Mouse (Mus musculus): Measurements from ENCODE around the gene Irf7. TPM values are rescaled to one million over a fixed set of nuclear protein-coding genes. Genes with fewer than 3 reads are reported as not detected.
A peak's percentile ranks its signal among the peaks of the same experiment; 100 is the strongest.
"Not testable (repeated sequence)": the region's sequence is repeated elsewhere in the genome, so short reads cannot be mapped to it uniquely, and the experiment has no call there.

Irf7 gene
- polyA plus RNA-seq, 1 experiment from 2014 or later, result 2.8 TPM

GRCm38 (mm10) chr7:141256159-141256558, 10.1 kb downstream of the Irf7 start:
- H3K9ac ChIP-seq (ENCODE audit: low read length), result no peak overlapping the region

GRCm38 (mm10) chr7:141250486-141250885, 15.8 kb downstream of the Irf7 start:
- not testable (repeated sequence) for H3K4me3 ChIP-seq (ENCODE audit: control insufficient read depth in 1 of 2, insufficient read depth in 1 of 2, low read depth in 1 of 2, low read length in 2 of 2); H3K9me3 ChIP-seq (ENCODE audit: control insufficient read depth, low read length); H3K4me2 ChIP-seq (ENCODE audit: low read length); H3K27ac ChIP-seq (replicated peaks in 1 of 2; ENCODE audit: control insufficient read depth in 1 of 2, insufficient read depth in 1 of 2, low read depth in 2 of 2, low read length in 2 of 2); H3K4me1 ChIP-seq (ENCODE audit: control insufficient read depth in 2 of 2, insufficient read depth in 2 of 2, low read length in 2 of 2); H3K27me3 ChIP-seq (ENCODE audit: control insufficient read depth, insufficient read depth, low read length); ATAC-seq (ENCODE audit: insufficient number of reproducible peaks, insufficient read depth, low FRiP score, low read depth); H3K9ac ChIP-seq (ENCODE audit: low read length)
- 91% methylated on average over 4 of the region's 4 CpGs for WGBS
- peaks cover 98% of the 10 kb centered on the region for H3K36me3 ChIP-seq (ENCODE audit: control insufficient read depth, insufficient read depth, low read length)

More at GRCm38 (mm10) chr7:141256159-141256558, 10.1 kb downstream of the Irf7 start:
- Histone ChIP-seq H3K4me1 (ENCODE audit: control insufficient read depth in 2 of 2, insufficient read depth in 2 of 2, low read length in 2 of 2) (no peaks in the 10 kb centered on the region), H3K27me3 (ENCODE audit: control insufficient read depth, insufficient read depth, low read length) (no peaks in the 10 kb centered on the region), H3K9me3 (ENCODE audit: control insufficient read depth, low read length) (no peaks in the 10 kb centered on the region), H3K27ac (replicated peaks in 1 of 2; ENCODE audit: control insufficient read depth in 1 of 2, insufficient read depth in 1 of 2, low read depth in 2 of 2, low read length in 2 of 2) (no peak overlapping the region), H3K36me3 (ENCODE audit: control insufficient read depth, insufficient read depth, low read length) (peaks cover 98% of the 10 kb centered on the region), H3K4me2 (ENCODE audit: low read length) (no peak overlapping the region), H3K4me3 (ENCODE audit: control insufficient read depth in 1 of 2, insufficient read depth in 1 of 2, low read depth in 1 of 2, low read length in 2 of 2) (no peak overlapping the region)
- no peak for ATAC-seq (ENCODE audit: insufficient number of reproducible peaks, insufficient read depth, low FRiP score, low read depth)
- WGBS, result 84% methylated on average over 10 of the region's 10 CpGs

GRCm38 (mm10) chr7:141231551-141231950, 34.7 kb downstream of the Irf7 start:
- 97% methylated on average over 10 of the region's 10 CpGs for WGBS
- H3K36me3 ChIP-seq (ENCODE audit: control insufficient read depth, insufficient read depth, low read length), result peaks cover 61% of the 10 kb centered on the region
- ATAC-seq (ENCODE audit: insufficient number of reproducible peaks, insufficient read depth, low FRiP score, low read depth), result no peak
- no peak overlapping the region for H3K27ac ChIP-seq (replicated peaks in 1 of 2; ENCODE audit: control insufficient read depth in 1 of 2, insufficient read depth in 1 of 2, low read depth in 2 of 2, low read length in 2 of 2)
- H3K4me3 ChIP-seq (ENCODE audit: control insufficient read depth in 1 of 2, insufficient read depth in 1 of 2, low read depth in 1 of 2, low read length in 2 of 2), result no peak overlapping the region
- no peak overlapping the region for H3K4me2 ChIP-seq (ENCODE audit: low read length)
- H3K4me1 ChIP-seq (ENCODE audit: control insufficient read depth in 2 of 2, insufficient read depth in 2 of 2, low read length in 2 of 2), result peaks cover 7 to 15% of the 10 kb centered on the region in 2 experiments
- no peak overlapping the region for H3K9ac ChIP-seq (ENCODE audit: low read length)
- H3K9me3 ChIP-seq (ENCODE audit: control insufficient read depth, low read length), result no peaks in the 10 kb centered on the region
- H3K27me3 ChIP-seq (ENCODE audit: control insufficient read depth, insufficient read depth, low read length), result no peaks in the 10 kb centered on the region

- H3K36me3 ChIP-seq (ENCODE audit: control insufficient read depth, insufficient read depth, low read length), result peaks cover 58% of the 10 kb centered on the region
- H3K9me3 ChIP-seq (ENCODE audit: control insufficient read depth, low read length), result no peaks in the 10 kb centered on the region
- 92% methylated on average over 3 of the region's 3 CpGs for WGBS
These were observed 35.2 kb downstream of the Irf7 start for GRCm38 (mm10) chr7:141231111-141231510.

GRCm38 (mm10) chr7:141230570-141230969, 35.7 kb downstream of the Irf7 start:
- H3K36me3 ChIP-seq (ENCODE audit: control insufficient read depth, insufficient read depth, low read length), result peaks cover 53% of the 10 kb centered on the region
- peaks cover 7 to 15% of the 10 kb centered on the region in 2 experiments for H3K4me1 ChIP-seq (ENCODE audit: control insufficient read depth in 2 of 2, insufficient read depth in 2 of 2, low read length in 2 of 2)
- no peaks in the 10 kb centered on the region for H3K9me3 ChIP-seq (ENCODE audit: control insufficient read depth, low read length)
- H3K9ac ChIP-seq (ENCODE audit: low read length), result no peak overlapping the region
- H3K4me3 ChIP-seq (ENCODE audit: control insufficient read depth in 1 of 2, insufficient read depth in 1 of 2, low read depth in 1 of 2, low read length in 2 of 2), result no peak overlapping the region
- ATAC-seq (ENCODE audit: insufficient number of reproducible peaks, insufficient read depth, low FRiP score, low read depth), result no peak
- H3K27ac ChIP-seq (replicated peaks in 1 of 2; ENCODE audit: control insufficient read depth in 1 of 2, insufficient read depth in 1 of 2, low read depth in 2 of 2, low read length in 2 of 2), result no peak overlapping the region
- WGBS, result 81% methylated on average over 4 of the region's 4 CpGs
- H3K27me3 ChIP-seq (ENCODE audit: control insufficient read depth, insufficient read depth, low read length), result no peaks in the 10 kb centered on the region
- peak overlapping the region; percentile 86; the same call in 1 of the 2 replicates for H3K4me2 ChIP-seq (ENCODE audit: low read length)

More at GRCm38 (mm10) chr7:141231111-141231510, 35.2 kb downstream of the Irf7 start:
- Histone ChIP-seq H3K27ac (replicated peaks in 1 of 2; ENCODE audit: control insufficient read depth in 1 of 2, insufficient read depth in 1 of 2, low read depth in 2 of 2, low read length in 2 of 2) (no peak overlapping the region), H3K4me3 (ENCODE audit: control insufficient read depth in 1 of 2, insufficient read depth in 1 of 2, low read depth in 1 of 2, low read length in 2 of 2) (no peak overlapping the region), H3K4me1 (ENCODE audit: control insufficient read depth in 2 of 2, insufficient read depth in 2 of 2, low read length in 2 of 2) (peaks cover 7 to 15% of the 10 kb centered on the region in 2 experiments), H3K4me2 (ENCODE audit: low read length) (no peak overlapping the region), H3K27me3 (ENCODE audit: control insufficient read depth, insufficient read depth, low read length) (no peaks in the 10 kb centered on the region), H3K9ac (ENCODE audit: low read length) (0 out of 2 replicates have a peak overlapping the region, but pooled peaks have one; percentile 11)
- ATAC-seq (ENCODE audit: insufficient number of reproducible peaks, insufficient read depth, low FRiP score, low read depth), result no peak

GRCm38 (mm10) chr7:141229702-141230101, 36.6 kb downstream of the Irf7 start:
- Histone ChIP-seq H3K9me3 (ENCODE audit: control insufficient read depth, low read length) (no peaks in the 10 kb centered on the region), H3K4me2 (ENCODE audit: low read length) (peak overlapping the region; percentile 86), H3K9ac (ENCODE audit: low read length) (peak overlapping the region; percentile 99), H3K4me1 (ENCODE audit: control insufficient read depth in 2 of 2, insufficient read depth in 2 of 2, low read length in 2 of 2) (peaks cover 7 to 15% of the 10 kb centered on the region in 2 experiments), H3K27me3 (ENCODE audit: control insufficient read depth, insufficient read depth, low read length) (no peaks in the 10 kb centered on the region), H3K4me3 (ENCODE audit: control insufficient read depth in 1 of 2, insufficient read depth in 1 of 2, low read depth in 1 of 2, low read length in 2 of 2) (peak overlapping the region; percentile 89 to 100), H3K27ac (replicated peaks in 1 of 2; ENCODE audit: control insufficient read depth in 1 of 2, insufficient read depth in 1 of 2, low read depth in 2 of 2, low read length in 2 of 2) (no peak overlapping the region), H3K36me3 (ENCODE audit: control insufficient read depth, insufficient read depth, low read length) (peaks cover 44% of the 10 kb centered on the region)
- 41% methylated on average over 6 of the region's 6 CpGs for WGBS
- ATAC-seq (ENCODE audit: insufficient number of reproducible peaks, insufficient read depth, low FRiP score, low read depth), result no peak

- Histone ChIP-seq H3K27ac (replicated peaks in 1 of 2; ENCODE audit: control insufficient read depth in 1 of 2, insufficient read depth in 1 of 2, low read depth in 2 of 2, low read length in 2 of 2) (peak within 1 kb of the TSS; percentile 91 to 93), H3K27me3 (ENCODE audit: control insufficient read depth, insufficient read depth, low read length) (no peaks in the 10 kb centered on the region), H3K4me1 (ENCODE audit: control insufficient read depth in 2 of 2, insufficient read depth in 2 of 2, low read length in 2 of 2) (peaks cover 7 to 15% of the 10 kb centered on the region in 2 experiments), H3K4me2 (ENCODE audit: low read length) (peak within 1 kb of the TSS; percentile 86), H3K9ac (ENCODE audit: low read length) (peak within 1 kb of the TSS; percentile 99), H3K9me3 (ENCODE audit: control insufficient read depth, low read length) (no peaks in the 10 kb centered on the region), H3K36me3 (ENCODE audit: control insufficient read depth, insufficient read depth, low read length) (peaks cover 32% of the 10 kb centered on the region), H3K4me3 (ENCODE audit: control insufficient read depth in 1 of 2, insufficient read depth in 1 of 2, low read depth in 1 of 2, low read length in 2 of 2) (peak within 1 kb of the TSS; percentile 89 to 100)
- ATAC-seq (ENCODE audit: insufficient number of reproducible peaks, insufficient read depth, low FRiP score, low read depth), result peak; percentile 88
- under 1% methylated on average over 76 of the region's 76 CpGs for WGBS
These were observed 37.8 kb downstream of the Irf7 start, which contains the start of gene Phrf1 for GRCm38 (mm10) chr7:141228279-141229067. TSS of gene Phrf1 (plus strand) at chr7:141228784.
